Mouse (Mus musculus) liver, embryonic 14.5 days (tissue): ENCODE measurements around the gene Olfr49.

Experiments used
- CTCF ChIP-seq: IDR thresholded peaks from 2 replicates; pipeline ENCODE4 v1.5.1; 2016; ENCODE audit warnings: antibody characterized with exemption, low read depth, control low read depth
- EP300 ChIP-seq: IDR thresholded peaks from 2 replicates; pipeline ENCODE4 v1.6.1; 2016; ENCODE audit warnings: antibody characterized with exemption, low read depth

GRCm38 (mm10) chr14:54254670-54255202 is 30.0 kb downstream of the Olfr49 start:
- TF ChIP-seq CTCF (no peak), EP300 (no peak)
